In genomic region chr5:118170888-118171529, GRCm38 (mm10) we compare ENCODE assay signal across 8 mouse cellular contexts. TPM values are rescaled to one million over a fixed set of nuclear protein-coding genes. Genes with fewer than 3 reads are reported as not detected.
DNase-seq lines count a peak whose midpoint lies in the region; ATAC-seq and TF ChIP-seq lines count a peak whose summit lies in the region.

No protein-coding gene starts in this region.

- H3K27me3 ChIP-seq in ES-Bruce4 (ENCODE audit: control insufficient read depth, insufficient read depth, low read length, poor library complexity, severe bottlenecking): peaks cover 16% of the 10 kb centered on the region
- peaks cover 91% of the 10 kb centered on the region for H3K27me3 ChIP-seq in forebrain, embryonic 13.5 days
- H3K27me3 ChIP-seq in intestine, postnatal 0 days (replicated peaks; ENCODE audit: control insufficient read depth, insufficient read depth, low read length): peaks cover 78% of the 10 kb centered on the region
- peaks cover 56% of the 10 kb centered on the region for H3K27me3 ChIP-seq in lung, postnatal 0 days (replicated peaks; ENCODE audit: insufficient read depth, low read length)
- H3K27me3 ChIP-seq in stomach, postnatal 0 days (ENCODE audit: control insufficient read depth, insufficient read depth, low read length): peaks cover 13% of the 10 kb centered on the region; the same call in 1 of the 2 replicates

- H3K4me1 ChIP-seq in ES-Bruce4 (ENCODE audit: control insufficient read depth, insufficient read depth, low read length): no peaks in the 10 kb centered on the region
- H3K4me1 ChIP-seq in forebrain, embryonic 13.5 days: peaks cover 34% of the 10 kb centered on the region
- 0 out of 2 replicates have a peak, but pooled peaks cover 2% of the 10 kb centered on the region for H3K4me1 ChIP-seq in intestine, postnatal 0 days (replicated peaks; ENCODE audit: control insufficient read depth, insufficient read depth, low read length)
- no peaks in the 10 kb centered on the region for H3K4me1 ChIP-seq in lung, postnatal 0 days (ENCODE audit: insufficient read depth, low read depth, low read length)
- peaks cover 8% of the 10 kb centered on the region; the same call in 1 of the 2 replicates for H3K4me1 ChIP-seq in stomach, postnatal 0 days (replicated peaks; ENCODE audit: control insufficient read depth, insufficient read depth)

- peak overlapping the region; percentile 45 for H3K4me3 ChIP-seq in ES-Bruce4 (ENCODE audit: low read depth, low read length)
- peak overlapping the region; percentile 37 for H3K4me3 ChIP-seq in forebrain, embryonic 13.5 days
- peak overlapping the region; percentile 39; the same call in 1 of the 2 replicates for H3K4me3 ChIP-seq in intestine, postnatal 0 days (ENCODE audit: low read depth, low read length)
- peak overlapping the region; percentile 46 for H3K4me3 ChIP-seq in lung, postnatal 0 days (ENCODE audit: low read depth, low read length)
- peak overlapping the region; percentile 22; the same call in 1 of the 2 replicates for H3K4me3 ChIP-seq in stomach, postnatal 0 days (ENCODE audit: low read depth, low read length)

- peak; percentile 38 for TF ChIP-seq CTCF in ES-Bruce4 (IDR thresholded peaks at IDR 0.05; ENCODE audit: low read depth, low read length)
- peak; percentile 59 for TF ChIP-seq CTCF in intestine, postnatal 0 days (IDR thresholded peaks at IDR 0.05; ENCODE audit: low read depth)
- peak; percentile 54 for TF ChIP-seq CTCF in lung, postnatal 0 days (IDR thresholded peaks at IDR 0.05)
- TF ChIP-seq CTCF in stomach, postnatal 0 days (IDR thresholded peaks at IDR 0.05; ENCODE audit: low read depth): peak; percentile 65

- no peaks in the 10 kb centered on the region for H3K36me3 ChIP-seq in ES-Bruce4 (ENCODE audit: control insufficient read depth, insufficient read depth, low read length, poor library complexity, severe bottlenecking)
- H3K36me3 ChIP-seq in forebrain, embryonic 13.5 days (ENCODE audit: poor library complexity, severe bottlenecking): no peaks in the 10 kb centered on the region
- no peaks in the 10 kb centered on the region for H3K36me3 ChIP-seq in intestine, postnatal 0 days (ENCODE audit: control insufficient read depth, insufficient read depth)
- H3K36me3 ChIP-seq in lung, postnatal 0 days (ENCODE audit: insufficient read depth, low read length): no peaks in the 10 kb centered on the region
- no peaks in the 10 kb centered on the region for H3K36me3 ChIP-seq in stomach, postnatal 0 days (ENCODE audit: control insufficient read depth, insufficient read depth, low read length)

- 0 out of 2 replicates have a peak, but pooled peaks cover 2% of the 10 kb centered on the region for H3K9me3 ChIP-seq in ES-Bruce4 (replicated peaks; ENCODE audit: control insufficient read depth, insufficient read depth, low read length, poor library complexity, severe bottlenecking)
- H3K9me3 ChIP-seq in forebrain, embryonic 13.5 days (replicated peaks): peaks cover 4% of the 10 kb centered on the region; the same call in 1 of the 2 replicates
- H3K9me3 ChIP-seq in intestine, postnatal 0 days (ENCODE audit: control insufficient read depth): no peaks in the 10 kb centered on the region; the same call in 1 of the 2 replicates
- no peaks in the 10 kb centered on the region; the same call in 1 of the 2 replicates for H3K9me3 ChIP-seq in lung, postnatal 0 days (ENCODE audit: low read length)
- H3K9me3 ChIP-seq in stomach, postnatal 0 days (ENCODE audit: control insufficient read depth, low read length): no peaks in the 10 kb centered on the region

- no peak overlapping the region for H3K9ac ChIP-seq in ES-Bruce4 (ENCODE audit: low read depth, poor library complexity, severe bottlenecking)
- H3K9ac ChIP-seq in forebrain, embryonic 13.5 days: no peak overlapping the region
- H3K9ac ChIP-seq in intestine, postnatal 0 days (ENCODE audit: low read depth, low read length): no peak overlapping the region
- no peak overlapping the region for H3K9ac ChIP-seq in lung, postnatal 0 days (replicated peaks; ENCODE audit: low read depth)
- no peak overlapping the region for H3K9ac ChIP-seq in stomach, postnatal 0 days (ENCODE audit: low read length)

- DNase-seq in adrenal gland, postnatal 10 days: peak; percentile 41
- DNase-seq in adrenal gland, adult (ENCODE audit: inconsistent age in 2 of 2, low spot score in 1 of 2): no peak
- DNase-seq in lung, postnatal 0 days (ENCODE audit: low spot score): no peak
- peak; percentile 39 for DNase-seq in stomach, postnatal 0 days (ENCODE audit: low spot score)
- DNase-seq in urinary bladder, postnatal 4 days (ENCODE audit: low spot score in 2 of 2): no peak

- ATAC-seq in forebrain, embryonic 13.5 days: no peak
- ATAC-seq in intestine, postnatal 0 days: no peak
- no peak for ATAC-seq in lung, postnatal 0 days
- ATAC-seq in stomach, postnatal 0 days (ENCODE audit: low FRiP score, low TSS enrichment): no peak

- no peak overlapping the region for H3K27ac ChIP-seq in ES-Bruce4 (ENCODE audit: insufficient read depth, low read length)
- no peak overlapping the region for H3K27ac ChIP-seq in forebrain, embryonic 13.5 days
- H3K27ac ChIP-seq in intestine, postnatal 0 days (ENCODE audit: low read depth, low read length): no peak overlapping the region
- H3K27ac ChIP-seq in lung, postnatal 0 days (ENCODE audit: low read length): no peak overlapping the region
- no peak overlapping the region for H3K27ac ChIP-seq in stomach, postnatal 0 days (replicated peaks)

- no peak for TF ChIP-seq EP300 in ES-Bruce4 (IDR thresholded peaks at IDR 0.05; ENCODE audit: insufficient read depth, low read depth, low read length)
- no peak for TF ChIP-seq EP300 in lung, postnatal 0 days (IDR thresholded peaks at IDR 0.05)
- TF ChIP-seq EP300 in stomach, postnatal 0 days (optimal IDR thresholded peaks at IDR 0.05): no peak

- H3K4me2 ChIP-seq in forebrain, embryonic 13.5 days: peak overlapping the region; percentile 97
- H3K4me2 ChIP-seq in intestine, postnatal 0 days (replicated peaks; ENCODE audit: low read depth): peak overlapping the region; percentile 66
- H3K4me2 ChIP-seq in lung, postnatal 0 days (replicated peaks; ENCODE audit: low read depth, low read length): peak overlapping the region; percentile 65; the same call in 1 of the 2 replicates
- peak overlapping the region; percentile 58; the same call in 1 of the 2 replicates for H3K4me2 ChIP-seq in stomach, postnatal 0 days (replicated peaks; ENCODE audit: low read depth)

- WGBS in forebrain, embryonic 13.5 days: under 1% methylated on average over 25 of the region's 25 CpGs
- 2% methylated on average over 25 of the region's 25 CpGs for WGBS in intestine, postnatal 0 days
- 4% methylated on average over 25 of the region's 25 CpGs for WGBS in lung, postnatal 0 days
- 2% methylated on average over 25 of the region's 25 CpGs for WGBS in stomach, postnatal 0 days

- no peak for TF ChIP-seq POLR2A in ES-Bruce4 (IDR thresholded peaks at IDR 0.05; ENCODE audit: insufficient read depth, low read length)

RNA-seq across cellular contexts. Expression of gene Hrk, which starts 6.6 kb away (rescaled TPM):
- under 1 TPM; 0.33 to 0.91 TPM for total RNA-seq in adrenal gland, postnatal 10 days (2021)
- polyA plus RNA-seq in ES-Bruce4 (2011; ENCODE audit: insufficient read depth, insufficient read length, low read depth, missing spikeins): 1.3 and 1.6 TPM in 2 replicates
- polyA plus RNA-seq in forebrain, embryonic 13.5 days (2015; fragmentation: Nextera tagmentation; extraction: Ambion mirVana): 0.62 and 0.91 TPM in 2 replicates
- polyA plus RNA-seq in intestine, postnatal 0 days (2015; fragmentation: Nextera tagmentation; extraction: Ambion mirVana): 0.08 and 0.09 TPM in 2 replicates
- 0.33 and 0.40 TPM in 2 replicates for polyA plus RNA-seq in lung, postnatal 0 days (2015; fragmentation: Nextera tagmentation; extraction: Ambion mirVana)
- 0.18 and 0.41 TPM in 2 replicates for polyA plus RNA-seq in stomach, postnatal 0 days (2015; fragmentation: Nextera tagmentation; extraction: Ambion mirVana)

RNA-seq across cellular contexts. Expression of gene Fbxw8, which starts 15.7 kb away (rescaled TPM):
- total RNA-seq in adrenal gland, postnatal 10 days (2021): 10 to 100 TPM; 51.8 to 53.4 TPM
- 36.3 and 37.1 TPM in 2 replicates for polyA plus RNA-seq in ES-Bruce4 (2011; ENCODE audit: insufficient read depth, insufficient read length, low read depth, missing spikeins)
- polyA plus RNA-seq in forebrain, embryonic 13.5 days (2015; fragmentation: Nextera tagmentation; extraction: Ambion mirVana): 23.5 and 24.6 TPM in 2 replicates
- 10.1 and 10.8 TPM in 2 replicates for polyA plus RNA-seq in intestine, postnatal 0 days (2015; fragmentation: Nextera tagmentation; extraction: Ambion mirVana)
- polyA plus RNA-seq in lung, postnatal 0 days (2015; fragmentation: Nextera tagmentation; extraction: Ambion mirVana): 27.9 and 31.0 TPM in 2 replicates
- 14.0 and 14.2 TPM in 2 replicates for polyA plus RNA-seq in stomach, postnatal 0 days (2015; fragmentation: Nextera tagmentation; extraction: Ambion mirVana)

Comparison
In these comparisons a context has a peak if more than half of its experiments do, and no peak if none do; other contexts are left out.
1. DNase-seq: peak in adrenal gland, postnatal 10 days (single experiment) and stomach, postnatal 0 days (single experiment); none in adrenal gland, adult (0 of 2), lung, postnatal 0 days (single experiment) and urinary bladder, postnatal 4 days (0 of 2).
2. Peak in every context shown above with its lines, with median percentiles within 50 percentile points of each other: H3K4me3 ChIP-seq, CTCF ChIP-seq and H3K4me2 ChIP-seq.